Mouse (Mus musculus) C2C12 (cell line): ENCODE results near the gene Aars2. TPM values are rescaled to one million over a fixed set of nuclear protein-coding genes. Genes with fewer than 3 reads are reported as not detected.

Experiments used
- H3K27me3 ChIP-seq: one replicate; pipeline ENCODE4 v1.6.1; 2011; ENCODE audit not compliant: control insufficient read depth, insufficient read depth, insufficient read length
- H3K36me3 ChIP-seq: one replicate; pipeline ENCODE4 v1.6.1; 2011; ENCODE audit not compliant: control insufficient read depth, insufficient read depth
- H3K4me3 ChIP-seq: one replicate; pipeline ENCODE4 v1.5.1; 2011; ENCODE audit warnings: mild to moderate bottlenecking, control low read depth; ENCODE audit not compliant: poor library complexity, insufficient read depth, severe bottlenecking
- H3K79me2 ChIP-seq: one replicate; pipeline ENCODE4 v1.6.1; 2011; ENCODE audit not compliant: control insufficient read depth, insufficient read depth
- H3K79me3 ChIP-seq: one replicate; pipeline ENCODE4 v1.6.1; 2011; ENCODE audit warnings: low read depth, control low read depth
- H3ac ChIP-seq: one replicate; pipeline ENCODE3; 2011; ENCODE audit warnings: low read depth; ENCODE audit not compliant: control insufficient read depth, insufficient read length
- CEBPB ChIP-seq: IDR thresholded peaks from one replicate; pipeline ENCODE4 v1.6.1; 2011; ENCODE audit warnings: low read depth, mild to moderate bottlenecking, control low read depth, moderate library complexity
- CTCF ChIP-seq: IDR thresholded peaks from one replicate; pipeline ENCODE4 v1.5.1; 2011; ENCODE audit not compliant: control insufficient read depth, insufficient read depth, insufficient read length
- FOSL1 ChIP-seq: IDR thresholded peaks from one replicate; pipeline ENCODE4 v1.8.0; 2011; ENCODE audit warnings: mild to moderate bottlenecking, low read length; ENCODE audit not compliant: poor library complexity, insufficient read depth, severe bottlenecking
- MAX ChIP-seq: IDR thresholded peaks from one replicate; pipeline ENCODE4 v1.6.1; 2011; ENCODE audit warnings: mild to moderate bottlenecking, control low read depth
- MYOD1 ChIP-seq: IDR thresholded peaks from one replicate; pipeline ENCODE4 v1.6.1; 2011; ENCODE audit warnings: low read depth; ENCODE audit not compliant: control insufficient read depth, insufficient read length
- MYOG ChIP-seq: IDR thresholded peaks from one replicate; pipeline ENCODE4 v1.6.1; 2011; ENCODE audit not compliant: control insufficient read depth, insufficient read length; ENCODE audit errors: extremely low read depth
- USF1 ChIP-seq: IDR thresholded peaks from one replicate; pipeline ENCODE4 v1.6.1; 2011; ENCODE audit warnings: low read depth, mild to moderate bottlenecking, control low read depth, moderate library complexity
- polyA plus RNA-seq: library from polyadenylated mRNA; unstranded; fragments of >200 nt; fragmentation: generic; extraction: Trizol; gene quantifications from one replicate; pipeline ENCODE4 v1.2.1, GENCODE M21; 2012; ENCODE audit warnings: missing spikeins

Aars2 gene
- polyA plus RNA-seq, 1 experiment = 14.3 TPM

DNA sequence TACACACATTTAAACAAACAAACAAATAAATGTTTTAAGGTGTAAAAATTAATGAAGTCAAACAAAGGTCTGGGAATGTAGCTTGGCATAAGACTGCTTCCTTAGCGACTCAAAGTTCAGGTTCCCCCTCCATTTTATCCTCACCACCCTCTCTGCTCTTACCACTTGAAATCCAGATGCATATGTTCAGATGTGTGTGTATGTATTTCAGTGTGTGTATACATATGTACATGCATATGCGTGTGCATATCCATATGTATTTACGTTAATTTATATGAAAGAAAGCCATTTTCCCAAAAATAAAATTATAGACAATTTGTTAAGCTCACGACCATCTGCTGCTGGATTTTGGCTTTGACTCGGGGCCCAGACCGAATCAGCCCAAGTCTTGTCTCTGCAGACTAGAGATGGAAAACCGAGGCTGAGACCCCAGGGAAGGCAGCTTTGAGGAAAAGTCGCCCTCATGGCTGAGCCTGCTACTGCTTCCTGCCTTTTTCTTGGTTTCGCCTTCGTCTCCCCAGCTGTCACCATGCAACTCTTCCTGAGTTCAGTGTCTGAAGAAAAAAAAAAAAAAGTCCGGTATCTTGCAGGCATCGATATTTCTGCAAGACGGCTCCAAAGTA is 16.0 kb upstream of the Aars2 start:
- Histone ChIP-seq H3K4me3 (no peak overlapping the region), H3K27me3 (peaks cover 13% of the 10 kb centered on the region), H3K79me3 (no peaks in the 10 kb centered on the region), H3K36me3 (no peaks in the 10 kb centered on the region), H3ac (no peak overlapping the region), H3K79me2 (no peaks in the 10 kb centered on the region)
- TF ChIP-seq MAX = no peak
- no peak for TF ChIP-seq USF1
- TF ChIP-seq MYOG = no peak
- no peak for TF ChIP-seq CTCF
- no peak for TF ChIP-seq MYOD1
- no peak for TF ChIP-seq FOSL1
- no peak for TF ChIP-seq CEBPB

DNA sequence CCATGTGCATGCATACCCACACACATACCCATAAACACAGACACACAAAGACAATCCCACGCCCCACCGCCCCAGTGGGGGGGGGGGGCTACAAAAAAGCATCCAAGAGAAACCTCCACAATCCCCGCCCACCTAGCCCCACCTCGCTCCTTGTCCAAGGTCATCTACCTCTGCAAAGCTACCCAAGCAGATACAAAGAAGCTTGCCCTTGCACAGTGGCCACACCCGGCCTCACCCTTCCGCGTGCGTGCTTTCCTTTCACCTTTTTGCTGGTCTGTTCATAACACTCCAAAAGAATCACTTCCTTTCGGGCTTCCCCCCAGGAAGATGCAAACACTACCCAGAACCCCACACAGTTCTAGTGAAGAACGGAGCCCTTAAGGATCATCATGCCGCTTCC is 11.2 kb upstream of the Aars2 start:
- no peak overlapping the region for H3K4me3 ChIP-seq
- no peak overlapping the region for H3ac ChIP-seq
- TF ChIP-seq MYOG (no peak), FOSL1 (no peak), MAX (no peak)

DNA sequence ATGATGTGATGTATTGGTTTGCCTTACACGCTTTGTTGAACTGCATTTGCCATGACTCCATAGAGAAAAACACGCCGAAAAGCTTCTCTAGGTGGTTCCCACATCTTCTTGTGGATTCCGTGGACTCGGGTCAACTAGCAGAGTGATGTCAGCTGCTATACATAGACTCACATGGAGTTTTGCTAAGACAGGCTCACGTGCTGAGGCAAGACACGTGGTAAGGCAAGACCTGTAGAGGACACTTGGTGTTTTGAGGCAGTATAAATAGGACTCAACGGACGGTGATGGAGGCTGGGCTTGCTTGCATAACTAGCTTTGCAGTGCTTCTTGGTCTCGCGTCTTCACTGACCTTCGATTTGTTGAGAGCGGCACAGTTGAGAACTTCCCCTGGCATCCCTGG is 8.2 kb upstream of the Aars2 start:
- TF ChIP-seq MYOG = no peak
- no peak for TF ChIP-seq USF1
- TF ChIP-seq MYOD1 = no peak
- no peak for TF ChIP-seq CEBPB
- TF ChIP-seq CTCF = no peak
- TF ChIP-seq FOSL1 = no peak
- TF ChIP-seq MAX = no peak
- Histone ChIP-seq H3ac (no peak overlapping the region), H3K27me3 (peaks cover 10% of the 10 kb centered on the region), H3K4me3 (no peak overlapping the region), H3K36me3 (no peaks in the 10 kb centered on the region), H3K79me2 (no peaks in the 10 kb centered on the region), H3K79me3 (no peaks in the 10 kb centered on the region)

More for the DNA sequence above, 11.2 kb upstream of the Aars2 start:
- no peaks in the 10 kb centered on the region for H3K79me3 ChIP-seq
- no peaks in the 10 kb centered on the region for H3K79me2 ChIP-seq
- peaks cover 17% of the 10 kb centered on the region for H3K27me3 ChIP-seq
- no peaks in the 10 kb centered on the region for H3K36me3 ChIP-seq

DNA sequence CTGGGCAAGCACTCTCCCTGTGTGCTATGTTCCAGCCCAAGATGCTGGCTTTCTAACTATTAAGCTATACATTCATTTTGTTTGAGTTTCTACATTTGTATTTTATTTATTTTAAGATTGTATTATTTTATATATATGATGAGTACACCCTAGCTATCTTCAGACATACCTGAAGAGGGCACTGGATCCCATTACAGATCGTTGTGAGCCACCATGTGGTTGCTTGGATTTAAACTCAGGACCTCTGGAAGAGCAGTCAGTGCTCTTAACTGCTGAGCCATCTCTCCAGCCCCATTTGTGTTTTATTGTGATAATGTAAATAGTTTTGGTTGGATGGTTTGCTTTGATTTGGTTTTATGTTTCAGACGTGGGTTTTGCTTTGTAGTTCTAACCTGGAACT is 7.1 kb upstream of the Aars2 start:
- Histone ChIP-seq H3K4me3 (no peak overlapping the region), H3K27me3 (peaks cover 5% of the 10 kb centered on the region), H3ac (no peak overlapping the region), H3K36me3 (no peaks in the 10 kb centered on the region), H3K79me2 (no peaks in the 10 kb centered on the region), H3K79me3 (no peaks in the 10 kb centered on the region)
- TF ChIP-seq MYOD1 (no peak), USF1 (no peak)

DNA sequence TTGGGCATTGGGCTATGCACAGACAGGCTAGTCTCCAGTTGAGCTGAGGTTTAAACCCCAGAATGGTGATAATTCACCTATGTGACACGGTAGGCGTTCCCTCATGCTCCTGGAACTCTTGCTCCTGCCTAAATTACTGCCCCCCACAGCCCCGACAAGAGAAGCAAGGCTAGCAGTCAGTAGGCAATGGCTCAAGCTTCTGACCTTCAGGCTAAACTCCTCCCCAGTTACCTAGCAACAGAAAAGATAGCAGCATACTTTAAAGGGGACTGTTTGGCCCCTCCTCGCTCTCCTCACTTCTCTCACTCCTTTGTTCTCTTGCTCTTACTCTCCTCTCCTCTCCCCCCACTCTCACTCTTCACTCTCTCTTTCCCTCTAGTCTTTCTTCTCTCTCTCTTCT is 5.7 kb upstream of the Aars2 start:
- TF ChIP-seq USF1 (no peak), MYOD1 (no peak), CTCF (no peak), MYOG (no peak), FOSL1 (no peak), CEBPB (no peak), MAX (no peak)
- H3K4me3 ChIP-seq = no peak overlapping the region
- H3K79me3 ChIP-seq = no peaks in the 10 kb centered on the region
- H3K36me3 ChIP-seq = no peaks in the 10 kb centered on the region
- no peak overlapping the region for H3ac ChIP-seq
- H3K27me3 ChIP-seq = peaks cover under 1% of the 10 kb centered on the region
- no peaks in the 10 kb centered on the region for H3K79me2 ChIP-seq

DNA sequence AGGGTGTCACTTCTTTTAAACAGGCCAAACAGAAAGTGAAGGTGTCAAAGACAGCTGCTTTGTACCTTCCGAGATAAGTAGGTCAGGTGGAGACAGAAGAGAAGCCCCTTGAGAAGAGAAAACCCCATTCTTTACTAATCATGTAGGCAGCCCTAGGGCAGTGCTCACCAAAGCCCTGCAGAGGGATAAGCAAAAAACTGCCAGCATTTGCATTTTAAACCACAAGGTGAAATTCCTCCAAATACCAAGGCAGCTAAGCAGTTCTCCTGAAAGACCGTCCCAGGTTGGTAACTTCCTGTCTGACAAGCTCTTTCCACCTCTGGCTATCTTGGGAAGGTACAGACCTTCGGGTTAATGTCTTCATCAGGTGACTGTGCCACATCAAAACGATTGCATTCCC is 4.3 kb upstream of the Aars2 start:
- TF ChIP-seq MAX (no peak), FOSL1 (no peak), USF1 (no peak), MYOG (no peak), CTCF (no peak), CEBPB (no peak), MYOD1 (no peak)
- Histone ChIP-seq H3K27me3 (no peaks in the 10 kb centered on the region), H3K4me3 (no peak overlapping the region), H3ac (no peak overlapping the region), H3K79me2 (no peaks in the 10 kb centered on the region), H3K79me3 (no peaks in the 10 kb centered on the region), H3K36me3 (no peaks in the 10 kb centered on the region)
